Mouse (Mus musculus) embryonic facial prominence, embryonic 12.5 days (tissue): ENCODE data around the gene Dio2. TPM values are rescaled to one million over a fixed set of nuclear protein-coding genes. Genes with fewer than 3 reads are reported as not detected.
A peak's percentile ranks its signal among the peaks of the same experiment; 100 is the strongest.

ENCODE experiments used
- ATAC-seq: fragments of 200-750 bp; cut with Nextera tagmentation; 2 replicates; pipeline ENCODE4 v1.8.0; 2017; ENCODE audit not compliant: insufficient number of reproducible peaks, insufficient read depth, low FRiP score, low TSS enrichment
- H3K27ac ChIP-seq: fragments of 300-500 bp; sonication (generic); 2 replicates; pipeline ENCODE4 v1.5.1; 2016; ENCODE audit warnings: mild to moderate bottlenecking
- H3K27me3 ChIP-seq: fragments of 300-500 bp; sonication (generic); 2 replicates; pipeline ENCODE4 v1.6.1; 2016; ENCODE audit warnings: mild to moderate bottlenecking, moderate library complexity
- H3K36me3 ChIP-seq: fragments of 300-500 bp; sonication (generic); 2 replicates; pipeline ENCODE4 v1.6.1; 2016; ENCODE audit warnings: mild to moderate bottlenecking
- H3K4me1 ChIP-seq: fragments of 300-500 bp; sonication (generic); 2 replicates; pipeline ENCODE4 v1.6.1; 2016
- H3K4me2 ChIP-seq: fragments of 300-500 bp; sonication (generic); replicated peaks from 2 replicates; pipeline ENCODE4 v1.6.1; 2016; ENCODE audit warnings: mild to moderate bottlenecking, moderate library complexity
- H3K4me3 ChIP-seq: fragments of 300-500 bp; sonication (generic); 2 replicates; pipeline ENCODE4 v1.5.1; 2016; ENCODE audit warnings: mild to moderate bottlenecking
- H3K9ac ChIP-seq: fragments of 300-500 bp; sonication (generic); 2 replicates; pipeline ENCODE4 v1.6.1; 2016; ENCODE audit warnings: mild to moderate bottlenecking, moderate library complexity
- H3K9me3 ChIP-seq: fragments of 300-500 bp; sonication (generic); 2 replicates; pipeline ENCODE4 v1.6.1; 2016; ENCODE audit warnings: mild to moderate bottlenecking, moderate library complexity
- WGBS: fragments of 180-500 bp; shearing (Covaris S2); methylation state at CpG from one replicate; pipeline ENCODE4 v1.1.7; 2016; 5-methylcytosine and 5-hydroxymethylcytosine counted together
- polyA plus RNA-seq: library from polyadenylated mRNA; unstranded; fragments of >200 nt; fragmentation: Nextera tagmentation; extraction: Ambion mirVana; gene quantifications from 2 replicates; pipeline ENCODE4 v1.2.1, GENCODE M21; 2016

Dio2 gene
- polyA plus RNA-seq, result 0.32 and 0.72 TPM in 2 replicates

- Histone ChIP-seq H3K4me2 (peak within 1 kb of the TSS; percentile 44), H3K9ac (no peak within 1 kb of the TSS), H3K4me1 (no peaks in the 10 kb centered on the region), H3K9me3 (no peaks in the 10 kb centered on the region), H3K4me3 (peak within 1 kb of the TSS; percentile 16), H3K36me3 (no peaks in the 10 kb centered on the region), H3K27me3 (no peaks in the 10 kb centered on the region), H3K27ac (no peak within 1 kb of the TSS)
- WGBS, result 14% methylated on average over 10 of the region's 10 CpGs
- no peak for ATAC-seq
Observed at GRCm38 (mm10) chr12:90738388-90739223, at the start of gene Dio2. Gene Dio2 (minus strand): TSS chr12:90738438.

GRCm38 (mm10) chr12:90781438-90781837 is 43.2 kb upstream of the Dio2 start:
- H3K4me3 ChIP-seq, result no peak overlapping the region
- no peaks in the 10 kb centered on the region for H3K27me3 ChIP-seq
- 88% methylated on average over 4 of the region's 4 CpGs for WGBS
- ATAC-seq, result no peak
- H3K36me3 ChIP-seq, result no peaks in the 10 kb centered on the region
- H3K9me3 ChIP-seq, result no peaks in the 10 kb centered on the region
- no peak overlapping the region for H3K9ac ChIP-seq
- no peak overlapping the region for H3K27ac ChIP-seq
- H3K4me2 ChIP-seq, result no peak overlapping the region
- no peaks in the 10 kb centered on the region for H3K4me1 ChIP-seq

- Histone ChIP-seq H3K9me3 (no peaks in the 10 kb centered on the region), H3K4me2 (no peak overlapping the region), H3K36me3 (no peaks in the 10 kb centered on the region), H3K4me1 (no peaks in the 10 kb centered on the region), H3K4me3 (no peak overlapping the region), H3K27ac (no peak overlapping the region), H3K9ac (no peak overlapping the region), H3K27me3 (no peaks in the 10 kb centered on the region)
- ATAC-seq, result no peak
Observed at GRCm38 (mm10) chr12:90744752-90745151, 6.5 kb upstream of the Dio2 start.

GRCm38 (mm10) chr12:90743633-90744032 is 5.4 kb upstream of the Dio2 start:
- no peaks in the 10 kb centered on the region for H3K27me3 ChIP-seq
- no peak overlapping the region for H3K4me3 ChIP-seq
- no peak overlapping the region for H3K9ac ChIP-seq
- no peaks in the 10 kb centered on the region for H3K36me3 ChIP-seq
- 51% methylated on average over 3 of the region's 3 CpGs for WGBS
- H3K4me1 ChIP-seq, result no peaks in the 10 kb centered on the region
- H3K4me2 ChIP-seq, result no peak overlapping the region
- ATAC-seq, result no peak
- H3K27ac ChIP-seq, result no peak overlapping the region
- H3K9me3 ChIP-seq, result no peaks in the 10 kb centered on the region

- ATAC-seq, result no peak
- WGBS, result 36% methylated on average over 2 of the region's 2 CpGs
Observed at GRCm38 (mm10) chr12:90740468-90740867, 2.2 kb upstream of the Dio2 start.

GRCm38 (mm10) chr12:90737932-90738331 is 306 bp downstream of the Dio2 start:
- no peaks in the 10 kb centered on the region for H3K9me3 ChIP-seq
- H3K9ac ChIP-seq, result no peak overlapping the region
- WGBS, result 84% methylated on average over 13 of the region's 13 CpGs
- no peaks in the 10 kb centered on the region for H3K27me3 ChIP-seq
- no peaks in the 10 kb centered on the region for H3K4me1 ChIP-seq
- no peak overlapping the region for H3K4me3 ChIP-seq
- H3K36me3 ChIP-seq, result no peaks in the 10 kb centered on the region
- peak overlapping the region; percentile 44; the same call in 1 of the 2 replicates for H3K4me2 ChIP-seq
- no peak for ATAC-seq
- H3K27ac ChIP-seq, result no peak overlapping the region

More at GRCm38 (mm10) chr12:90740468-90740867, 2.2 kb upstream of the Dio2 start:
- Histone ChIP-seq H3K36me3 (no peaks in the 10 kb centered on the region), H3K27me3 (no peaks in the 10 kb centered on the region), H3K4me1 (no peaks in the 10 kb centered on the region), H3K9ac (no peak overlapping the region), H3K27ac (no peak overlapping the region), H3K4me3 (no peak overlapping the region), H3K9me3 (no peaks in the 10 kb centered on the region), H3K4me2 (no peak overlapping the region)

GRCm38 (mm10) chr12:90735447-90735846 is 2.8 kb downstream of the Dio2 start:
- H3K4me3 ChIP-seq, result no peak overlapping the region
- H3K9ac ChIP-seq, result no peak overlapping the region
- no peaks in the 10 kb centered on the region for H3K4me1 ChIP-seq
- no peaks in the 10 kb centered on the region for H3K36me3 ChIP-seq
- no peak overlapping the region for H3K4me2 ChIP-seq
- no peaks in the 10 kb centered on the region for H3K27me3 ChIP-seq
- H3K27ac ChIP-seq, result no peak overlapping the region
- H3K9me3 ChIP-seq, result no peaks in the 10 kb centered on the region
- no peak for ATAC-seq
- WGBS, result 84% methylated on average over 6 of the region's 6 CpGs

GRCm38 (mm10) chr12:90734503-90734902 is 3.7 kb downstream of the Dio2 start:
- 61% methylated on average over 5 of the region's 5 CpGs for WGBS
- Histone ChIP-seq H3K4me3 (no peak overlapping the region), H3K4me1 (no peaks in the 10 kb centered on the region), H3K4me2 (no peak overlapping the region), H3K27me3 (no peaks in the 10 kb centered on the region), H3K36me3 (no peaks in the 10 kb centered on the region), H3K9me3 (no peaks in the 10 kb centered on the region), H3K27ac (no peak overlapping the region), H3K9ac (no peak overlapping the region)
- ATAC-seq, result no peak

- no peak for ATAC-seq
- Histone ChIP-seq H3K4me3 (no peak overlapping the region), H3K27ac (no peak overlapping the region), H3K9ac (no peak overlapping the region), H3K36me3 (no peaks in the 10 kb centered on the region), H3K9me3 (no peaks in the 10 kb centered on the region), H3K4me2 (no peak overlapping the region), H3K4me1 (no peaks in the 10 kb centered on the region), H3K27me3 (no peaks in the 10 kb centered on the region)
- WGBS, result 82% methylated on average over 6 of the region's 6 CpGs
Observed at GRCm38 (mm10) chr12:90733721-90734120, 4.5 kb downstream of the Dio2 start.

GRCm38 (mm10) chr12:90729648-90730047 is 8.6 kb downstream of the Dio2 start:
- no peaks in the 10 kb centered on the region for H3K9me3 ChIP-seq
- H3K9ac ChIP-seq, result no peak overlapping the region
- no peak overlapping the region for H3K4me2 ChIP-seq
- ATAC-seq, result no peak
- no peak overlapping the region for H3K27ac ChIP-seq
- no peak overlapping the region for H3K4me3 ChIP-seq
- no peaks in the 10 kb centered on the region for H3K27me3 ChIP-seq
- WGBS, result 46% methylated on average over 10 of the region's 10 CpGs
- H3K4me1 ChIP-seq, result no peaks in the 10 kb centered on the region
- H3K36me3 ChIP-seq, result no peaks in the 10 kb centered on the region

- no peaks in the 10 kb centered on the region for H3K4me1 ChIP-seq
- 76% methylated on average over 8 of the region's 8 CpGs for WGBS
- H3K4me3 ChIP-seq, result no peak overlapping the region
- ATAC-seq, result no peak
- no peak overlapping the region for H3K9ac ChIP-seq
- H3K9me3 ChIP-seq, result no peaks in the 10 kb centered on the region
- H3K4me2 ChIP-seq, result no peak overlapping the region
- no peaks in the 10 kb centered on the region for H3K27me3 ChIP-seq
- no peaks in the 10 kb centered on the region for H3K36me3 ChIP-seq
- H3K27ac ChIP-seq, result no peak overlapping the region
Observed at GRCm38 (mm10) chr12:90725107-90725506, 13.1 kb downstream of the Dio2 start.

GRCm38 (mm10) chr12:90724644-90725043 is 13.6 kb downstream of the Dio2 start:
- H3K36me3 ChIP-seq, result no peaks in the 10 kb centered on the region
- no peak overlapping the region for H3K27ac ChIP-seq
- WGBS, result 89% methylated on average over 11 of the region's 11 CpGs
- no peak overlapping the region for H3K4me2 ChIP-seq
- no peak for ATAC-seq
- H3K27me3 ChIP-seq, result no peaks in the 10 kb centered on the region
- no peaks in the 10 kb centered on the region for H3K4me1 ChIP-seq
- H3K4me3 ChIP-seq, result no peak overlapping the region
- no peak overlapping the region for H3K9ac ChIP-seq
- H3K9me3 ChIP-seq, result no peaks in the 10 kb centered on the region
